Mouse (Mus musculus) cortical plate, adult 2 months (tissue): ENCODE measurements around the gene Cgrrf1.

Experiments used
- CTCF ChIP-seq: fragments of 200-500 bp; IDR thresholded peaks from 2 replicates; pipeline ENCODE4 v1.5.1; 2011; ENCODE audit warnings: mild to moderate bottlenecking, control low read depth, low read length; ENCODE audit not compliant: insufficient read depth; ENCODE audit errors: extremely low read depth
- POLR2A ChIP-seq: fragments of 200-500 bp; IDR thresholded peaks from 2 replicates; pipeline ENCODE4 v1.6.1; 2011; ENCODE audit warnings: mild to moderate bottlenecking, low read length, control low read depth; ENCODE audit not compliant: insufficient read depth; ENCODE audit errors: extremely low read depth

DNA sequence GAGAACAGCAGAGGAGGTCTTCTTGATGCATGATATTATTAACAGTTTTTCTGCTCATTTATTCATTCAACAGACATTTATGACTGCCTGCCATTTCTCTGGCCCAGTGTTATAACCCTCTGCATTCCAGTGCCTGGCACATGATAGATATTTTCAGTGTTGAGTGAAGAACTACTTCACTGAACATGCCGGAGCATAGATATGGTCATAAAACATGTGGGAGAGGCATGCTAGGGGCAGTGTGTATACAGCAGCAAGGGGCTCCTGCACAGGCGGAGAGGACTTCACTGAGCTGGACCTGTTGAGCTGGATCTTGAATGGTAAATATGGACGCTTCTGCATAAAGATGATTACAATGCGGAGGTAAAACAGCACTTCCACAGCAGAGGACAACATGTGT is 57.2 kb downstream of the Cgrrf1 start:
- TF ChIP-seq CTCF = no peak
- no peak for TF ChIP-seq POLR2A
